13 mouse cellular contexts compared by ENCODE assay signal in genomic region chr10:43584538-43584937, GRCm38 (mm10).
"Had no signal": no experiment of that assay in that cellular context is flagged by ENCODE, and none has a peak within 500 bp of the region (broad histone marks: within the 10 kb centered on the region; RNA-seq: fewer than 3 reads in every experiment).

No protein-coding gene starts in this region.

- H3K9me3 ChIP-seq: kidney, embryonic 15.5 days; limb, embryonic 13.5 days; midbrain, embryonic 13.5 days; neural tube, embryonic 15.5 days had no signal

- H3K27me3 ChIP-seq: kidney, embryonic 15.5 days; limb, embryonic 13.5 days; midbrain, embryonic 13.5 days; neural tube, embryonic 15.5 days had no signal

- H3K4me2 ChIP-seq: kidney, embryonic 15.5 days; limb, embryonic 13.5 days; midbrain, embryonic 13.5 days; neural tube, embryonic 15.5 days had no signal

- H3K27ac ChIP-seq: kidney, embryonic 15.5 days; limb, embryonic 13.5 days; midbrain, embryonic 13.5 days; neural tube, embryonic 15.5 days had no signal

- H3K9ac ChIP-seq: kidney, embryonic 15.5 days; limb, embryonic 13.5 days; midbrain, embryonic 13.5 days; neural tube, embryonic 15.5 days had no signal

- H3K4me3 ChIP-seq: kidney, embryonic 15.5 days; limb, embryonic 13.5 days; midbrain, embryonic 13.5 days; myocyte; neural tube, embryonic 15.5 days had no signal

- DNase-seq: kidney, adult 2 months; kidney, postnatal 14 days; left cerebral cortex, postnatal 4 days; lung, adult 18-20 months; lung, postnatal 36 days; right cerebral cortex, adult 18-20 months; right cerebral cortex, postnatal 25 days; thymus, postnatal 4 days had no signal

- ATAC-seq: midbrain, embryonic 13.5 days had no signal
